Comparison of ENCODE assay signal across 10 mouse cellular contexts in genomic region chr16:29915346-29915745, GRCm38 (mm10).
DNase-seq lines count a peak whose midpoint lies in the region; ATAC-seq and TF ChIP-seq lines count a peak whose summit lies in the region.
"Had no signal": no experiment of that assay in that cellular context is flagged by ENCODE, and none has a peak within 500 bp of the region (broad histone marks: within the 10 kb centered on the region; RNA-seq: fewer than 3 reads in every experiment).

No protein-coding gene starts in this region.

- H3K9ac ChIP-seq in hindbrain, postnatal 0 days (replicated peaks; ENCODE audit: low read length) = no peak overlapping the region
- no peak overlapping the region for H3K9ac ChIP-seq in limb, embryonic 15.5 days
- H3K9ac ChIP-seq: embryonic facial prominence, embryonic 15.5 days had no signal

- TF ChIP-seq CTCF in hindbrain, postnatal 0 days (IDR thresholded peaks at IDR 0.05; ENCODE audit: low read depth) = no peak

- H3K9me3 ChIP-seq in embryonic facial prominence, embryonic 10.5 days = peaks cover 9% of the 10 kb centered on the region; the same call in 1 of the 2 replicates
- no peaks in the 10 kb centered on the region; the same call in 1 of the 2 replicates for H3K9me3 ChIP-seq in hindbrain, postnatal 0 days (ENCODE audit: low read length)
- H3K9me3 ChIP-seq in limb, embryonic 15.5 days = no peaks in the 10 kb centered on the region
- H3K9me3 ChIP-seq: embryonic facial prominence, embryonic 15.5 days had no signal

- peaks cover 18% of the 10 kb centered on the region; the same call in 1 of the 2 replicates for H3K27me3 ChIP-seq in embryonic facial prominence, embryonic 10.5 days (replicated peaks; ENCODE audit: low read depth, poor library complexity, severe bottlenecking)
- H3K27me3 ChIP-seq in hindbrain, postnatal 0 days (ENCODE audit: insufficient read depth, low read length) = 0 out of 2 replicates have a peak, but pooled peaks cover 3% of the 10 kb centered on the region
- H3K27me3 ChIP-seq in limb, embryonic 15.5 days = no peaks in the 10 kb centered on the region
- H3K27me3 ChIP-seq: embryonic facial prominence, embryonic 15.5 days had no signal

- peaks cover 13% of the 10 kb centered on the region for H3K4me1 ChIP-seq in embryonic facial prominence, embryonic 10.5 days
- no peaks in the 10 kb centered on the region; the same call in 1 of the 2 replicates for H3K4me1 ChIP-seq in hindbrain, postnatal 0 days (ENCODE audit: insufficient read depth, low read length)
- peaks cover 13% of the 10 kb centered on the region for H3K4me1 ChIP-seq in limb, embryonic 15.5 days

- peak; percentile 20 for DNase-seq in layer of hippocampus, adult 11-12 months (ENCODE audit: low spot score)
- DNase-seq in layer of hippocampus, adult 9-10 months (ENCODE audit: low spot score) = no peak
- DNase-seq in embryonic facial prominence, embryonic 10.5 days (ENCODE audit: low spot score) = no peak
- peak; percentile 72 for DNase-seq in hindbrain, postnatal 0 days (ENCODE audit: low spot score)
- DNase-seq in ovary, postnatal 14 days (ENCODE audit: low spot score) = peak; percentile 81

- peak overlapping the region; percentile 40; the same call in 1 of the 2 replicates for H3K27ac ChIP-seq in embryonic facial prominence, embryonic 10.5 days (replicated peaks)
- H3K27ac ChIP-seq in hindbrain, postnatal 0 days = no peak overlapping the region
- H3K27ac ChIP-seq in limb, embryonic 15.5 days = no peak overlapping the region
- H3K27ac ChIP-seq: embryonic facial prominence, embryonic 15.5 days had no signal

- H3K4me3 ChIP-seq in embryonic facial prominence, embryonic 10.5 days = no peak overlapping the region
- H3K4me3 ChIP-seq in hindbrain, postnatal 0 days (ENCODE audit: low read length) = no peak overlapping the region
- H3K4me3 ChIP-seq in limb, embryonic 15.5 days = no peak overlapping the region
- H3K4me3 ChIP-seq: embryonic facial prominence, embryonic 15.5 days had no signal

- ATAC-seq in hindbrain, postnatal 0 days = peak; percentile 86
- ATAC-seq in limb, embryonic 15.5 days (ENCODE audit: insufficient number of reproducible peaks, low FRiP score, low TSS enrichment, low read depth) = 0 out of 2 replicates have a peak, but pooled peaks have one; percentile 52
- no peak for ATAC-seq in activated CD4-positive, CD25-positive, alpha-beta regulatory T cell, adult 4 months
- ATAC-seq in megakaryocyte-erythroid progenitor cell, adult 5-6 weeks (replicated peaks; ENCODE audit: low FRiP score, low TSS enrichment, poor library complexity, severe bottlenecking) = no peak

- H3K36me3 ChIP-seq in embryonic facial prominence, embryonic 10.5 days (replicated peaks) = no peaks in the 10 kb centered on the region
- H3K36me3 ChIP-seq in hindbrain, postnatal 0 days (ENCODE audit: insufficient read depth, low read length) = no peaks in the 10 kb centered on the region
- no peaks in the 10 kb centered on the region for H3K36me3 ChIP-seq in limb, embryonic 15.5 days
- H3K36me3 ChIP-seq: embryonic facial prominence, embryonic 15.5 days; G1E had no signal

- 70% methylated on average over 11 of the region's 11 CpGs for WGBS in embryonic facial prominence, embryonic 10.5 days
- WGBS in hindbrain, postnatal 0 days = 22% methylated on average over 11 of the region's 11 CpGs
- WGBS in limb, embryonic 15.5 days = 60% methylated on average over 11 of the region's 11 CpGs

- H3K4me2 ChIP-seq in hindbrain, postnatal 0 days (ENCODE audit: low read depth, low read length) = no peak overlapping the region
- H3K4me2 ChIP-seq in limb, embryonic 15.5 days = no peak overlapping the region
- H3K4me2 ChIP-seq: embryonic facial prominence, embryonic 15.5 days had no signal

Comparison
In these comparisons a context has a peak if more than half of its experiments do, and no peak if none do; other contexts are left out.
1. DNase-seq: peak in layer of hippocampus, adult 11-12 months (single experiment), hindbrain, postnatal 0 days (single experiment) and ovary, postnatal 14 days (single experiment); none in layer of hippocampus, adult 9-10 months (single experiment) and embryonic facial prominence, embryonic 10.5 days (single experiment).
2. ATAC-seq: peak in hindbrain, postnatal 0 days (single experiment) and limb, embryonic 15.5 days (single experiment); none in activated CD4-positive, CD25-positive, alpha-beta regulatory T cell, adult 4 months (single experiment) and megakaryocyte-erythroid progenitor cell, adult 5-6 weeks (single experiment).